Mouse (Mus musculus): Measurements from ENCODE around the gene Gucd1. TPM values are rescaled to one million over a fixed set of nuclear protein-coding genes. Genes with fewer than 3 reads are reported as not detected.
"Not testable (repeated sequence)": the region's sequence is repeated elsewhere in the genome, so short reads cannot be mapped to it uniquely, and the experiment has no call there.

Gene Gucd1
- total and polyA plus RNA-seq, 3 experiments = 16.8 to 19.0 (median 18.0) TPM

DNA sequence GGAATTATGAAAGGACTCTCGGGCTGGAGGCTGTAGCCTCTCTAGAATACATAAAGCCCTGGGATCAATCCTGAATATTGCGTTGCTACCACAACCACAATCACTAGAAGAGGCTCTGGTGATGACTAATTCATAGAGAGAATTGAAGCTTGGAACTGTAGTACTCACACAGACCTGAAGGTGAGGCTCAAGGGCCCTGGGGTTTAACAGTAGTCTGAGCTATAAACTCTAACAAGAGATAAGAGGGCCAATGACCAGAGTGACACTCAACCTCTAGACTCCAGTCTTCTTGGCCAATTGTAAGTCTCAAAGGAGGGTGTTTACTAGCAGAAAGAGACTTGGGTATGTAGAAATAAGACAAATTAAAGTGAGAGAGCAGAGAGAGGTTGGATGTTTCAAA is 127.6 kb downstream of the Gucd1 start:
- H3K27ac ChIP-seq (ENCODE audit: insufficient read depth, low read depth) = no peak overlapping the region
- in situ Hi-C loops (cut with MboI; ENCODE audit: low pct_ligation_motif_present, low pct_unique_long_range_greater_than_20kb, low sequenced_read_pairs) (no loop called here), dilution Hi-C loops (cut with MboI; ENCODE audit: extremely low pct_ligation_motif_present, extremely low pct_unique_long_range_greater_than_20kb, low sequenced_read_pairs) (no loop called here)
- peaks cover 3% of the 10 kb centered on the region for H3K9me3 ChIP-seq (replicated peaks; ENCODE audit: low read length)
- H3K9ac ChIP-seq (ENCODE audit: insufficient read depth, low read depth) = no peak overlapping the region
- H3K4me2 ChIP-seq (ENCODE audit: insufficient read depth, low read depth, poor library complexity, severe bottlenecking) = no peak overlapping the region
- no peak for TF ChIP-seq E2F4 (IDR thresholded peaks at IDR 0.05; ENCODE audit: insufficient replicate concordance, low read depth, low read length)
- peak; percentile 64 for TF ChIP-seq SMC3 (IDR thresholded peaks at IDR 0.05; ENCODE audit: low read depth, low read length)
- peak in 1 of 2 experiments; percentile 70; a peak in 3 of 4 replicates for TF ChIP-seq CTCF (conservative IDR thresholded peaks at IDR 0.05 in 1 of 2, IDR thresholded peaks at IDR 0.05 in 1 of 2; ENCODE audit: low read depth in 2 of 2, low read length in 2 of 2)
- no peak for TF ChIP-seq KAT2A (IDR thresholded peaks at IDR 0.05; ENCODE audit: insufficient replicate concordance, low read length)
- peak; percentile 53 for TF ChIP-seq RAD21 (IDR thresholded peaks at IDR 0.05; ENCODE audit: low read depth, low read length)
- H3K4me3 ChIP-seq (replicated peaks in 1 of 3; ENCODE audit: low read depth in 2 of 3, low read length in 2 of 3, poor library complexity in 1 of 3) = no peak overlapping the region
- H3K4me1 ChIP-seq (ENCODE audit: control insufficient read depth in 1 of 2, insufficient read depth in 2 of 2) = no peaks in the 10 kb centered on the region
- peak; percentile 27 for DNase-seq (ENCODE audit: extremely low read depth)
- H3K79me2 ChIP-seq (replicated peaks; ENCODE audit: control insufficient read depth, extremely low read depth, insufficient read depth, poor library complexity, severe bottlenecking) = no peaks in the 10 kb centered on the region
- H3K27me3 ChIP-seq (replicated peaks) = no peaks in the 10 kb centered on the region
- no peaks in the 10 kb centered on the region for H3K36me3 ChIP-seq (replicated peaks in 1 of 2; ENCODE audit: control insufficient read depth in 1 of 2, insufficient read depth in 1 of 2, low read length in 1 of 2)

DNA sequence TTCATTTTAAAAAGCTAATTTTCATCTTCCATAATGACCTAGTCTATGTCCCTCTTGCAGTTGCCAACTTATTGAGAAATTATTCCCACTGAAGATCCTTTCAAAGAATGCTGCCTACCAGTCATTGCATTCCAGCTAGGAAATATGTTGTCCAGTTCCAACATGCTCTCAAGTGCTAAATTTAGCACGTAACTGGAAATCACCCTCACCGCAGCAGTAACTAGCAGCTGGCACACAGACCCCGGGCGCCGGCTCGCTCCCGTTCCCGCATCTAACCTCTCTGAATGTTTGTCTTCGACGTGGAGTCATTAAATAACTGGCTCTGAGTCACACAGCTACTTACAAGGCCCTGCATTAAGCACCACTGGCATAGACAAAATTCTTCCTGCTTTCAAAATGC is 139.1 kb downstream of the Gucd1 start:
- no peak overlapping the region for H3K9ac ChIP-seq (ENCODE audit: insufficient read depth, low read depth)
- no peak for DNase-seq (ENCODE audit: extremely low read depth)
- peaks cover under 1% of the 10 kb centered on the region for H3K9me3 ChIP-seq (replicated peaks; ENCODE audit: low read length)
- no peak overlapping the region for H3K4me3 ChIP-seq (replicated peaks in 1 of 3; ENCODE audit: low read depth in 2 of 3, low read length in 2 of 3, poor library complexity in 1 of 3)
- dilution Hi-C loops (cut with MboI; ENCODE audit: extremely low pct_ligation_motif_present, extremely low pct_unique_long_range_greater_than_20kb, low sequenced_read_pairs) = no loop called here
- H3K36me3 ChIP-seq (replicated peaks in 1 of 2; ENCODE audit: control insufficient read depth in 1 of 2, insufficient read depth in 1 of 2, low read length in 1 of 2) = no peaks in the 10 kb centered on the region
- no peaks in the 10 kb centered on the region for H3K4me1 ChIP-seq (ENCODE audit: control insufficient read depth in 1 of 2, insufficient read depth in 2 of 2)
- H3K27ac ChIP-seq (ENCODE audit: insufficient read depth, low read depth) = no peak overlapping the region
- H3K79me2 ChIP-seq (replicated peaks; ENCODE audit: control insufficient read depth, extremely low read depth, insufficient read depth, poor library complexity, severe bottlenecking) = no peaks in the 10 kb centered on the region
- TF ChIP-seq JUN (IDR thresholded peaks at IDR 0.05; ENCODE audit: insufficient read depth, low read depth, low read length) = no peak
- TF ChIP-seq MXI1 (IDR thresholded peaks at IDR 0.05; ENCODE audit: low read depth, low read length) = no peak
- no peak for TF ChIP-seq NELFE (IDR thresholded peaks at IDR 0.05; ENCODE audit: low read depth, low read length)
- TF ChIP-seq ELF1 (IDR thresholded peaks at IDR 0.05; ENCODE audit: low read depth, low read length) = no peak
- TF ChIP-seq POLR2A (IDR thresholded peaks at IDR 0.05; ENCODE audit: low read depth, low read length) = no peak
- no peak for TF ChIP-seq MEF2A (IDR thresholded peaks at IDR 0.05; ENCODE audit: borderline replicate concordance, low read depth, low read length)
- TF ChIP-seq E2F4 (IDR thresholded peaks at IDR 0.05; ENCODE audit: insufficient replicate concordance, low read depth, low read length) = no peak
- no peak for TF ChIP-seq IRF4 (IDR thresholded peaks at IDR 0.05; ENCODE audit: low read depth, low read length)
- in situ Hi-C loops (cut with MboI; ENCODE audit: low pct_ligation_motif_present, low pct_unique_long_range_greater_than_20kb, low sequenced_read_pairs) = no loop called here
- no peaks in the 10 kb centered on the region for H3K27me3 ChIP-seq (replicated peaks)
- H3K4me2 ChIP-seq (ENCODE audit: insufficient read depth, low read depth, poor library complexity, severe bottlenecking) = no peak overlapping the region

DNA sequence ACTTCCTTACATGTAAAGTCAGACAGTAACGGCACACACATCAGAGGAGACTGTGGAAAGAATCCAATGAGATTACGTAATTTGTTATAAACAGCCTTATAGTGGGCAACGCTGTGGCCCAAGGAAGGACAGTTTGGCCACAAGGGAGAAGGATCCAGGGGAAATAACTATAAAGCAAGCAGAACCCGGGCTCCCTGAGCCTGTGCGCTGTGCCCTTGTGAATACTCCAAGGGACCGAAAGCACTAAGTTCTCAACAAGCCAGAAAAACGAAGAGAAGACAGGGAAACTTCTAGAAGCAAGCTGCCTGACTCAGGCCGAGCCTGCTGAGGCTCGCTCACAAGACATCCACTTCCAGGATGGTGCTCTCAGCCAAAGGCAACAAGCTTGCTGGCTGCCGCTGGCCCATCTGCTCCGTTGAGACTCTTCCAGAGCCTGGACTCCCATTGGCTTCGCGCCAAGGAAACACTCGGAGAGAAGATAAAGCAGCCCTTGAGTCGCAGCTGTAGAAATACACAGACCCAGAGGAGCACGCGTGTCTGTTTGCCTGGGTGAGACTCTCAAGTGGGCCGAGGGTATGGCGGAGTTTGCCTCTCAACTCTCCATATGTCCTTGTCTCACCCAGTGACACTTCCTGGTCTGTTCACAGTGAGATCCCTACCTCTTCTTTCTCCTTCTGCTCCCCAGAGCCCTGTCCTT is 144.0 kb downstream of the Gucd1 start:
- H3K79me2 ChIP-seq (replicated peaks; ENCODE audit: control insufficient read depth, extremely low read depth, insufficient read depth, poor library complexity, severe bottlenecking); H3K9me3 ChIP-seq (replicated peaks; ENCODE audit: low read length); DNase-seq (ENCODE audit: extremely low read depth); H3K4me2 ChIP-seq (ENCODE audit: insufficient read depth, low read depth, poor library complexity, severe bottlenecking); H3K27ac ChIP-seq (ENCODE audit: insufficient read depth, low read depth); in situ Hi-C loops (cut with MboI; ENCODE audit: low pct_ligation_motif_present, low pct_unique_long_range_greater_than_20kb, low sequenced_read_pairs); H3K4me1 ChIP-seq (ENCODE audit: control insufficient read depth in 1 of 2, insufficient read depth in 2 of 2); H3K27me3 ChIP-seq (replicated peaks); H3K4me3 ChIP-seq (replicated peaks in 1 of 3; ENCODE audit: low read depth in 2 of 3, low read length in 2 of 3, poor library complexity in 1 of 3); H3K36me3 ChIP-seq (replicated peaks in 1 of 2; ENCODE audit: control insufficient read depth in 1 of 2, insufficient read depth in 1 of 2, low read length in 1 of 2); dilution Hi-C loops (cut with MboI; ENCODE audit: extremely low pct_ligation_motif_present, extremely low pct_unique_long_range_greater_than_20kb, low sequenced_read_pairs); H3K9ac ChIP-seq (ENCODE audit: insufficient read depth, low read depth): not testable (repeated sequence)

Data from CH12.LX (cell line).